Mouse (Mus musculus): ENCODE measurements around the gene Fyn.

Gene Fyn

DNA sequence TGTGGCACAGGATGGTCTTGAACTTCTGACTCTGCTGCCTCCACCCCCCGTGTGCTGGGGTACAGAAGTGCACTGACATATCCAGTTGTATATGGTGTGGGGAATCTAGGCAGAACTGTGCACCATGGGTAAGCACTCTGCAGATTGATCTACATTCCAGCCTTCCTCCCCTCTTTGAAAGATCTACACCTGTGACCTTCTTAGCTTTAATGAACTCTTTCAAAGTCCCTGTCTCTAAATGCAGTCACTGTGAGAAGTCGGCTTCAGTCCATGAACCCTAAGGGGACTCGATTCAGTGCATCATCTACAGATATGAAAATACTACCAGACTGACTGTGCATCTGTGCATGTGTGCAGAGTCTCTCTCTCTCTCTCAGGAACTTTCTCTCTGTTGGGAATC, 99.9 kb downstream of the Fyn start:
- DNase-seq (ENCODE audit: inconsistent age in 2 of 2, low spot score in 1 of 2): no peak

DNA sequence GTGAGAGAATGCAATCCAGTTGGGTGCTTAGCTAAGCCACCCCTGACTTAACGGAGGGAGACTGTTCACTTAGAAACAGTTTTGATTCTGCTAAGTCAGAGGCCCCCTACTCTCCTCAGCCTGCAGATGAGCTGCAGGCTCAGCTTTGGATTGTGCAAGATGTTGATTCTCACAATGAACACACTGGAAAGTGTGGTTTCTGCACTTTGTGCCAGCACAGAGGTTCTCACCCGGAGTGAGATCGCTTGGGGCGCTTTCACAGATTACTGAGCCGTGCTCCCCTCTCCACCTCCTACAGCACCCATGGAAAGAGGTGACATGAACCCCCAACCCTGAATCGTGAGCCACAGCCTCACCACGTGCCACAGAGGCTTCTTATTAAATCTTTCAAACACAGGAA, 100.7 kb downstream of the Fyn start:
- DNase-seq (ENCODE audit: inconsistent age in 2 of 2, low spot score in 1 of 2): no peak

DNA sequence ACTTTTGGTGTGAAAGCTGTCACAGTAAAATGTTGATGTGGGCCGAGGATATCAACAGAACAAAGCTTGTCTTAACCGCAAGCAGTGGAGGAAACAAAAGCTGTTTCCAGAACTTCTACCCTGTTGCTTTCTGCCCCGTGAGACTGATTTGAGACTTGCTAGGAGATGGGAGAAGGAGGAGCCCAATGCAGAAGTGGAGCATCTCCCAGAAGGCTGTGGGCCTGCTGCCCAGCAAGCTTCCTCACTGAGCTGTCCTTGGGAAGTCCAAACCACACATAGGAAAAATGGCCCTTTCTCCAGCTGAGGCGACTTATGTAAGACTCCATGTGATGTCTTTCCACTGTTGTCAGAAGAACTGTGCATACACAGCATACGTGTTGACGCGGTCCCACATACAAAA, 101.7 kb downstream of the Fyn start:
- peak; percentile 47 to 72 for DNase-seq (ENCODE audit: inconsistent age in 2 of 2, low spot score in 1 of 2)

DNA sequence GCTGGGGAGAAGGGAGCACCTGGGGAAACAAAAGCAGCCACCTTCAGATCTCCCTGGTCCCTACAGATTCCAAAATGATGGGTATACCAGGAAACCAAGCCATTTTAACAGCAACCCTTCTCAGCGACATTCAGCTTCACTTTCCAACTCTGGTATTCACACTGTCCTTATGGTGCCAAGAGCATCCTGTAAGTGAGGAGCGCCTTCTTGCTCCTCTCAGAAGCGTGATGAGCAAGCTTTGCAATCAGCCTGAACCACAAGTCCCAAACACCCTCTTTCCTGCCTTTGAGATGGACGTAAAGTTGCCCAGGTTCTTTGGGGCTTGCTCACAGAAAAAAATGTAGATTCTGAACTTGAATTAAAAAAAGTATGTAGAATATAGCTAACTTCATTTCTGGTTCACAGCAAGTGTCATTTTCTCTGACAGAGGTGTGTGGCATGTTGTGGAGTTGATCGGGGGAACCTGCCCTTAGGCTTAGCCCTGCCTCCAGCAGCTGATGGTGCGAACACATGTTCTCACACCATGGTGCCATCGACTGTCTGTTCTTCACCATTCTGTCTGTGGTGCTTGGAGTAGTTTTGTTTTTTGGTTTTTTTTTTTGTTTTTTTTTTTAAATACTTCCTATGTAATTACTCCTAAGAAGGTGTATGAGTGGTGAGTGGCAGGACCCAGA, 102.5 kb downstream of the Fyn start:
- no peak for DNase-seq (ENCODE audit: inconsistent age in 2 of 2, low spot score in 1 of 2)

DNA sequence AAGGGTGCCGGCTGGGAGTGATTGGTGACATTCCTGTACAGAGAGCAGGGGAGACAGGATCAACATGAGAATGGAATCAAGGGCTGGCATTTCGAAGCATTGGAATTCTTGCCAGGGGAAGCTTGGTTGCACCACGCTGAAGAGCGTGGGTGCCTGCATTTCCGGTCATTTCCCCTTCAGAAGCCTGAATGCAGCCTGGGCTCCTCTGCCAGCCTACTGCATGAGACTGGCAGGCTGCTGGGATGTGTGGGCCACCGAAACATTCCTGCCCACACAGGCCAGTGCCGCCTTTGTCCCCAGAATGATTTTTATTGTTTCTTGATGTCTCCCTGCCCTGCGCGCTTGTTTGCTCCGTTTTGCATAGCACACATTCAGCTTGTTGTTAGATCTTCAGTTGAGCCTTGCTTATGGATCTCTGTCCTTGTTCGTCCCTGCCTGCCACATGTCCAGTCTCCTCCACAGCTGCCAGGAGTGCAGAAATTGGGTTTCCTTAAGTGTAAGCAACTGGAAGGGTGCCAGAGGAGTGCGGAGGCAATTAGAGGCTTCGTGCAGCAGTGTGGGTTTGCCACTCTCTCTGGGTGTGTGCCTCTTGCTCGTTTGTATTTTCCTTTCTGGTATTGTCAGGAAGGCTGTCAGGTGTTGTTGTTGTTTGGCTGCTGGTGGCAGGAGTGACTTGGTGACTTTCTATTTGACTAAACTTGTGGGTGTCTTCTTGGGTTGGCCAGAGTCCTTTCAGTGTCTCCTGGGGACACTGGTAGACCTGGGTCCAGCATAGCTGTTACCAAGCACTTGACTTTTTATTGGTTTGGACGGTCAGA, 103.3 kb downstream of the Fyn start:
- peak in 1 of 2 experiments; percentile 67 for DNase-seq (ENCODE audit: inconsistent age in 2 of 2, low spot score in 1 of 2)

DNA sequence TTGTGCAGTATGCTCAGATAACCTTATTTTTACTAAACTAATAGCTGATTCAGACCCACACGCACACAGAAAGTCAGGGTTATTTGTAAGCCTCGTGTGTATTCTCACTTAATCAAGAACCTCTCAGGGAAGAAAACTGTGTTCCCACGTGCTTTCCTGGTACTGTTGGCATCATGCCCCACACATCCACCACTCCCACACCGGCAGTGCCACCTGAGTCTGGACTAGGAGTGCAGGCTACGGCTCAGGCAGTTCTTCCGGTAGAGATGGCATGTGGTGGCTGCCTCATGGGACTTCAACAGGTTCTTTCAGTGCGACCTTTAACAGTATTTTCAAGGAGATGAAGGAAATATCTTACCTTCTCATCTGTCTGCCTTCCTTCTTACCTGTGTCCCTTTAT, 104.3 kb downstream of the Fyn start:
- DNase-seq (ENCODE audit: inconsistent age in 2 of 2, low spot score in 1 of 2): peak in 1 of 2 experiments; percentile 52

DNA sequence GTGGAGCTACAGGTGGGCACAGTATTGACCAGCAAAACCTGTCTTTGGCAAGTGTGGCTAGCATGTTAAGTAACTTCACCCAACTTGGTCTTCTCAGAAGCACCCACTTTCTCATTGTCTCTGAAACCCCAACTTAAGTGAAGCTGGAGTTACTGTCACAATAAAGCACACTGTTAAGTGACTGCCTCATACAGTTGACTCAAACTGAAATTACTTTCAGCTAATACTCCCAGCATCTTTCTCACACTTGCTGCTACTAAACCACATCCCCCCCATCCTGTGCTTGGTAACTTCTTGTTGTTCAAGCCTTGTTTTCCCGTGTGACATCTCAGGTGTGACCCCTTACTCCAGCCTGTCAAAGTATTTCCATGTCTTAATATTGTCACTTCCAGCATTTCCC, 110.7 kb downstream of the Fyn start:
- DNase-seq (ENCODE audit: inconsistent age in 2 of 2, low spot score in 1 of 2): no peak

DNA sequence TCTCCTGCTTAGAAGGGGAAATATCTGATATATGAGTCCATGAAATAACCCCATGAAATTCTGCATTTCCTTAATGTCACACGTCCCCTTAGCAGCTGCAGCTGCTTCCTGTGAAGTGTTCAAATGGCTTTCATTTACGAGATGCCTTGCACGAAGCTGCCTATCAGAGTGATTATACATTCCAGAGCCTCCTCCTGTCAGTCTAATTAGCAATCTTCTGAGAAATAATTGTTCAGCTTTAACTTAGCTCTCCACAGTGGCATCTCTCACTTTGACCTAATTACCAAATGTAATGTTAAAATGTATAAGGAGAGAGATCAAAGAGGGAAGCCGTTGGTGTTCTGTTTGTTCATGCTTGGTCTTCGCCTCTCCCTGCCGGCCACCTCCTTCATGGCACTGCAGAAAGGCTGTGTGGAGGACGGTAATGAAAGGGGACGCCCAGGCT, 115.7 kb downstream of the Fyn start:
- DNase-seq (ENCODE audit: inconsistent age in 2 of 2, low spot score in 1 of 2): no peak

DNA sequence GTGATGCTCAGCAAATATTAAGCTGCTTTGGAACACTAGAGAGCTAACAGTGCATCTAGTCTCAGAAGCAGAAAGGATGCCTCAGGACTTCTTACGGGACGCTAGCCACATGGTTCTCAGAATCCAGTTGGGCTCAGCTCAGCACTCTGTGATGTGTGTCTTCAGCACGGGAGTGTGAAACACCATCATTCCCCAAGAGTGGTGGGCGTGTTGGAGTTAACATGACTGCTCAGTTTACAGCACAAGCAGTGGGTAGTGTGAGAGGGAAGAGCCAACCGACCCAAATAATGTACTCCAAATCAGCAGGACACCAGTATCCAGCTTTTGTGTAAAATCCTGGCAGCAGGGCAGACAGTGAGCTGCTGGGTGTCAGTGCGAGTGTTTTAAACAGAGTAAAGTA, 116.2 kb downstream of the Fyn start:
- no peak for DNase-seq (ENCODE audit: inconsistent age in 2 of 2, low spot score in 1 of 2)

DNA sequence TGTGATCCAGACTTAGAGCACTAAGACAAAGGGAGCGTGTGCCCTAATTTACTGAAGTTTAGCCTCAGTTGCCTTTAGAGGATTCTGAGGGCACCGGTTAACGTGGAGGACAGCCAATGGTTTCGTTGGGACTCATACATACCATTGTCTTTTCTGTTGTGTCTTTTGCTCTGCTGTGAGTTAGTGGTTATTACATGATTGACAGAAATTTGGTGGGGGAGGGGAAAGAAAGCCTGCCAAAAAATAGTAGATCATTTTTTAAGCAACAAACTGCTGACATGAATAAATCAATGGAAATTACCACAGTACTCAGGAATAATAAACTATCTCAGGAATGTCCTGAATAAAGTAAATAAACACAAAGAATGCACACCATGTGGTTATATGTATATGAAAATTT, 117.3 kb downstream of the Fyn start:
- no peak for DNase-seq (ENCODE audit: inconsistent age in 2 of 2, low spot score in 1 of 2)

DNA sequence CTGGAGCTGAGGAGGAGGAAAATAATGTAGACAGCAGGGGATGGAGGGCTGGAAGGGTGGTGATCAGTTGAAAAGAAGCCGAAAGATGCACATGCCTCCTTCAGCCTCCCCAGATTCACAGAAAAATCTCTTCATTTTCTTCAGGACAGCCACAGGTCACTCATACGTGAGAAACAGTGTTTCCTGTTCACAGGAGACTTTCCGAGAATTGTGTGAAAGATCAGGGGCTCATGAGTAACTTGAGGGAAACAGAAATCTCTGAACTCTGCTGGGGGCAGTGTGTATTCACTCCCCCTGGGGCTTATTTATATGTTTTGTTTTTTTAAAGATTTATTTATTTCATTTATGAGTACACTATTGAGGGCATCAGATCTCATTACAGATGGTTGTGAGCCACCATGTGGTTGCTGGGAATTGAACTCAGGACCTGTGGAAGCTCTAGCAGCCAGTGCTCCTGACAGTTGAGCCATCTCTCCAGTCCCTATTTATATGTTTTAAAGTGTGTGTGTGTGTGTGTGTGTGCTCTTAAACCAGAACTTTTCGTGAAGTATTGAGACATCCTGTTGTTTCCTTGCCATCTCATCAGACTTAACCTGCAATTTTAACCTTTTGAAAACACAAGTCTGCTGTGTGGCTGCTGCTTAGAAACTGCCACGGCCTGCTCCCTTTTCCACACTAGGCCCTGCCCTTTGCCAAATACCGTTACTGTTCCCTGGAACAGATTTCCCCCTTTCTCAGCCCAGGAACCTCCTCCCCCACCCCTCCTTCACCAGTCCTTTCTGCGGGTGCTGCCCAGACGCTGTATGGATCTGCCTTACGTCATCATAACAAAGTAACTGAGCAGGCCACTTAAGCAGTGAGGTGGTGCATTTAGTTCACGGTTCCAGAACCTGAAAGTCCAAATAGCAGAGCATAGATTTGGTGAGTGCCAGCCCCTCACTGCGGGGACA, 118.1 kb downstream of the Fyn start:
- DNase-seq (ENCODE audit: inconsistent age in 2 of 2, low spot score in 1 of 2): no peak

DNA sequence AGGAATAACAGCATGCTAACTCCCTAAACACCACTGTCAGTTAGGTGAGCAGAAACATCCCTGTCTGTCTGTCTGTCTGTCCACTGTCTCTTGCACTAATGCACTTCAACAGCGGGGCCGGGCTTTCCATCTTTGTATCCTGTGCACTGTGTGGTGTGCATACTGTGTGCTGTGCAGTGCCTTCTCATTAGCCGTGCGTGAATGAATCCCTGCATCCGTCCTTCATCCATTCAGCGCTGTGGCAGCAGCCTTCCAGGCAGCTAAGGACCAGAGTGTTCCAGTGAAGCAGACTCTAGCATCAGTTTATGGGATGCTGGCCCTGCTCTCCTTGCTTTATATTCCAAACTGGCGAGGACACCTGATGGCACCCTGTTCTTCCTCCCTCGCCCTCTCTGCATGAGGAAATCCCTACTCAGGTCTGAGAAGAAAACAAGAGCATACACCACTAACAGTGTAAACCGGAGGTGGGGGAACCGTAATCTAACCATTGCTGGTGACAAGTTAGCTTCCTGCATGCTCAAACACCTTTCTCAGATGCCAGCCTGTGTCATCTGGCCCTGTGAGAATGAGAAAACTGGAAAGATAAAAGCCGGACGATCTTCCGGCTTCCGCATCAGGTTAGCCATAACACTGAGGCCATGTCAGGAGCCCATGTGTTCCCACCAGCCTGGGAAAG, 119.2 kb downstream of the Fyn start:
- no peak for DNase-seq (ENCODE audit: inconsistent age in 2 of 2, low spot score in 1 of 2)

DNA sequence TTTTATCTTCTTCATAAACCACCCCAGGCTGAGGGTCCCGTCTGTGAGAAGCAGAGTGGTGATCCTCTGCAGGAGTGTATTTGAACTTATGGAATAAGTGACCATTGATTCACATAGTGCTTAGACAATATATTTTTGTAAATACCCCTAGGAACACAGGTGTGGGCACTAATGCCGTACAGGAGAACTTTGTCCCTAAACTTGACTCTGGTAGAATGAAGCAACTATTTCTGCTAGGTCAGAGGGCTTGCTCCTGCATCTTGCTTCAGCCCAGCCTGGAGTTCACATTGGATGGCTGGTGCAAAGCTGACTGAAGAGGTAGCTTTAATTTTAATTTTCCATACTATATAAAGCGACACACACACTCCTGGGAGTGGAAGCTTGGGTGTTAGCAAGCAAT, 119.9 kb downstream of the Fyn start:
- DNase-seq (ENCODE audit: inconsistent age in 2 of 2, low spot score in 1 of 2): no peak

DNA sequence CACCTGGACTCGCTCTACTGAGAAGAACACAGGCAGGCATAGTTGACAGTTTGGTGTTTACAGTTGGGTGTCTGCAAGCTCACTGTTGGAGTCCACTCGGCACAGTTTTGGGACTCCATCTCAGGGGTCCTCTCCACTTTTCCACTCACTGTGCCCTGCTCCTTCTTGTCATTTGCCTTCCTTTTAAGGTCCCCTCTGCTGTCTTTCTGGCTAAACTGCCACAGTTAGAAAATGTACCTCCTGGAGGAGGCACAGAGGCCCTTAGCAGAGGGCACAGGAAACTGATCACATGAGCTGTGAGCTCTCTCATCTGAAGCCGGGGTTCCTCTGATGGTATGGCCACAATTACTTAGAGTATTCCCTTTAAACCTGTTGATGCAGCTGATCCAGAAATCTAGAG, 120.3 kb downstream of the Fyn start:
- no peak for DNase-seq (ENCODE audit: inconsistent age in 2 of 2, low spot score in 1 of 2)

DNA sequence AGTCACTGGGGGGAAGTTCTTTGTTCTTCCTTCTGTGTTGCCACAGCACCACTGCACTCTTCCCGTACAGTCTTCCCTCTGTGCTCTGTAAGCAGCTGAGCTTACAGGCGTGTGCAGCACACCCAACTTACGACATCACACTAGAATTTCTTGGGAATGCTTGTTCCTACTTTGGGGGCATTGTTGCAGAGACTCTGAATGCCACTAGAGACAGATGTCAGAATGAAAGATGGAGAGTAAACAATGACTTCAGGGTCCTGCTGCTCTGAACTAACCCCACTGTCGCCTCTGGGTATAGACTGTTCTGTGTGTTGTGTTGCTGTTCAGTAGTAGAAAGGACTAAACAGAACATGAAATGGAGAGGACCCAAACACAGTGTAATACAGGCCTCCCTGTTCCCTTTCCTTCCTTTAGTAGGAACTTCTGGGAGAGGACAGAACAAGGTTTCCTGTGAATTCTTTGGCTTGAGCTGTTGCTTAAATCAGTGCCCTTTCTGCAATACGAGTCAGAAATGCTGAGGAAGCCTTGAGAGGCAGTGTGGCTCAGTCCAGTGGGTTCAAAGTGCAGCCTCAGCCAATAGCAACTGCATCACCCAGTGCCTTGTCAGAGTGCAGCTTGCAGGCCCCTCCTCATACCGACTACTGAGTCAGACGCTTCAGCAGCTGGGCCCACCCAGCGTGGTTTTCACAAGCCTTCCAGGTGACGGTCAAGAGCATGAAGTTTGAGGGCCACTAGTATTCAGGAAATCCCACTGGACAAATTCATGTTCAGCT, 121.9 kb downstream of the Fyn start:
- DNase-seq (ENCODE audit: inconsistent age in 2 of 2, low spot score in 1 of 2): no peak

DNA sequence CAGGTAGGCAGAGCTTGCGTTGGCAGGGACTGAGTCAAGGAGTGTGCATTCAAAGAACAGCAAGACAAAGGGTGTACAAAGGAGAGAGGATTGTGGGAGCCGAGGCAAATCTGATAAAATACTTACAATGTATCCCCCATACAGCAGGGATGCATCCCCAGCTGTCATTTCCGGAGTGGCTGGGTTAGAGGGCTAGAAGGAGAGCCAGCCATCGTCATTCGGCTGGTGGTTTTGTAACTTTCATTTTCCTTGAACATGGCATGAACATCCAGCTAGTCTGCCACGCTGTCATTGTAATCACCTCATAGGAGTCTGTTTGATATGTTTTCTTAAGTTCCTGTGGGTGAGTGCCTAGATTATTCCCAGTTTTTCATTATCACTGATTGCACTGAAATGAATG, 123.5 kb downstream of the Fyn start:
- DNase-seq (ENCODE audit: inconsistent age in 2 of 2, low spot score in 1 of 2): no peak

DNA sequence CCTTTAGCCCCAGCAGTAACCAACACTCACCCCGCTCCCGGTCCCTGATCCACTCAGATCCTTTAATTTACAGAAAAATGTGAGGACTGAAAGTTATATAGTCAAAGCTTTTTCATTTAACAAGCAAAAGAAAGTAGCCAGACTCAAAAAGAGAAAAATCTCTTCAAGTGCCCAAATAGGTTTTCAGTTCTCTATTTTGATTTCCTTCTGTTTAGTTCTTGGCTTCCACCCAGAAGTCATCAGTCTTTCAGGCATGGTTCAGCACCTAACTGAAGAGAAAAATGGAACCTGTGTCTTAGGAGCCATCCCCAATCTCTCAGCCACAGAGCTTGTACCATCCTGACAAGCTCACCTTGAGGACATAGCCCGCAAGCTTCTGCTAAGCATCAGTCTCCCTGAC, 124.4 kb downstream of the Fyn start:
- no peak for DNase-seq (ENCODE audit: inconsistent age in 2 of 2, low spot score in 1 of 2)

DNA sequence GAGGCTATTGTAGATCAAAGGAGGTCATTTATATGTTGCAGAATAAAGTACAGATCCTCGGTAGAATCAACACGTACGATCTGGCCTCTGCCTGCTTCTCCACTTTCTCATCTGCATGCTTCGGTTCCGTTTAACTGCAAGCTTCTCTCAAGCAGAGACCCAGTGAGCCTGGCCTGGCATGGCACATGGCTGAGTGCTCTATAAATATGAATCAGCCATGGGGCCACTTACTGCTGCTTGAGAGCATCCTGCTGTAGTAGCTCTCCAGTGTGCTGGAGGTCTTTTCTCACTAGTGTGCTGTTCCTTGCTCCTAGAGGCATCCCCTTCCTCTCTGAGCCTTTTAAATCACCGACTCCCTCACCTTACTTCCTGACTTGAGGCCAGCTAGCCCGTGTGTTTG, 130.0 kb downstream of the Fyn start:
- DNase-seq (ENCODE audit: inconsistent age in 2 of 2, low spot score in 1 of 2): no peak

DNA sequence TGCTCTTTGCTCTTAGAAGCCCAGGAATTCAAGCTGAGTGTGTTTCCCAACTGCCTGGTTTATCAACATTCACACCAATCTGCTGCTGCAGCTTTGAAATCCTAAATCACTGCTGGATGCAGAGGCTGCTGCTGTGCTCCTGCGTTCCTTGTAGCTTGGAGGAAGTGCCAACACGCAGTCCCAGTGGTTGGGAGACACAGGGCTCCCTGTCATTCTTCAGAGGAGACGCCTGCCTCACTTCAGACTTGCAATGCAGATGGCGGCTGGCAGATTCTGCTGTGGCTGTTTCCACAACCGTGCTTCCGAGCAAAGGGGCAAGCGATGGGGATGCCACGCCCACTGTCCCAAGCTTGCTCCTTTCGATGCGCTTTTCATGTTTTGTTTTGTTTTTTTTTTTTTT, 132.9 kb downstream of the Fyn start:
- DNase-seq (ENCODE audit: inconsistent age in 2 of 2, low spot score in 1 of 2): no peak

DNA sequence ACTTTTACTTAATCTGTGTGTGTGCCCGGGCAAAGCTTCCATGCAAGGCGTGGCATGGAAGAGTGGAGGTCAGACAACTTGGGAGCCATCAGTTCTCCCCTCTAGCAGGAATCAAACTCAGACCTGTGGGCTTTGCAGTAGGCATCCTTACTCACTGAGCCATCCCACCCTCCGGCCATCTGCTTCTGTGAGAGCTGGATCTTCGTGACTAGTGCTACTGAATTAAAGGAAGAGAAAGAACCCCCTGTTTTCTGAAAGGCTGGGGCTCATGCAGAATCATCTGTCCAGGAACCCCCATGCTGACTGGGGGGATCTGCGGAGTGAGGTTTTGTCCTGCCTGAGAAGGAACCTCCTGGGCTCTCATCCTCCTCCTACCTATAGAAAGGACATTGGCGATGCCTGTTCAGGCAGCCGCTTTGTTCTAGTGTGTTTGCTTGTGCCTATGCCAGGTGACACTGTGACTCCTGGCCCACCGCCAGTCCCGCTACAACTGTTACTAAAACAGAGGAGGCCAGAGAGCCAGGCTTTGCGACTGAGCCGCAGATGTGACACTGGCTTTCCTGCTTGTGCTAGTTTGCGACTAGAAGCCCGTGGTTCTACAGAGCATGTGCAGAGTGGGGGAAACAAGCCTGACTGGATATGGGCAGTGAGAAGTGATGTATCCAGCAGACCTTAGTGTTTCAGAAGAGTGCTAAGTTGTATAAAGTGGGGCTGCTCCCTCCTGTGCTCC, 133.5 kb downstream of the Fyn start:
- DNase-seq (ENCODE audit: inconsistent age in 2 of 2, low spot score in 1 of 2): peak; percentile 56 to 86
